Comparison of ENCODE assay signal across 8 mouse cellular contexts in the genomic region with DNA sequence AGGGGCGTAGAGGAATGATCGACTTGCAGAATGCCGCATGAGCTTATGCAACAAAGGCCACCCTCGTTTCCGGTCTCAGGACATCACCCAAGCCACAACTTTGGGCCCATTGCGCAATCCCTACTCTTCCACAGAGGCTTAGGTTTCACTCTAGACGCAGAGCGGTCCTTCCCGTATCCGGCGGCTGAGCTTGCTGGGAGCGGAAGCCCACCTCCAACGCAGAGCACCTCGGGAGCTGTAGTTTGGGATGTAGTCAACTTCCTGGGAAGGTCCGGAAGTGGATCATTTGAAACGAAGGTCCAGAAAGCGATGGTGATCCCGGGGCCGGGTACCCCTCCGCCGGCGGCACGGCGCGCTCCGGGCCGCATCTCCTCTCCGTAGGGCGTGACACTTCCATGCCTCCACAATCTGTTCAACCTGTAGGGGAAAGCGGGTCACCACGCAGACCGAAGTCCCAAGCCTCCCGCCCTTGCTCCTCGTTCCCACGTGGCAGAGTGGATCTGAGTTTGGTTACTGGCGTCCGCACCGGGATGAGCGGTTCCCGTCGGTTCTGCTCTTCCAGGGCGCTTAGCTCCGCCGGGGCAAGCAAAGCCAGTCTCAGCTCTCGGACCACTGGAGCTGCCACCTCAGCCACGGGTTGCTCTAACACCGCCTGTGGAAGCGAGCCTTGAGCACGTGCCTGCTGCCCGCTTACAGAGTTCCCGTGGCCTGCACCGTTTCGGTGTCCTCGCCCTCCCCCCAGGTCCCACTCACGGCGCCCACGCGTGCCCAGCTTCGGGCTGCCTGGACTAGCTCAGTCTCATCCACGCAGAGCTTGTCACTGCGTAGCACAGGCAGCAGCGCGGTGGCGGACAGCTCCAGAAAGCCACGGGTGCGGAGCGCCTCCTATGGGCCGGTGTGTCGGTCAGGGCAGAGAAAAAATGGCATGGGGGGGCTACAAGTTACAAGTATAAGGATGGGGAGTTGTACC. TPM values are rescaled to one million over a fixed set of nuclear protein-coding genes. Genes with fewer than 3 reads are reported as not detected.
A peak's percentile ranks its signal among the peaks of the same experiment; 100 is the strongest.
DNase-seq lines count a peak whose midpoint lies in the region; ATAC-seq and TF ChIP-seq lines count a peak whose summit lies in the region.

No protein-coding gene starts in this region.

- WGBS in forebrain, embryonic 16.5 days = under 1% methylated on average over 69 of the region's 69 CpGs
- under 1% methylated on average over 69 of the region's 69 CpGs for WGBS in lung, embryonic 15.5 days

- peak overlapping the region; percentile 93 for H3K27ac ChIP-seq in forebrain, embryonic 16.5 days (ENCODE audit: low read length)
- peak overlapping the region; percentile 93 for H3K27ac ChIP-seq in lung, embryonic 15.5 days

- peak overlapping the region; percentile 92 for H3K4me2 ChIP-seq in forebrain, embryonic 16.5 days (ENCODE audit: low read length)
- peak overlapping the region; percentile 99 for H3K4me2 ChIP-seq in lung, embryonic 15.5 days

- no peak for TF ChIP-seq CTCF in G1E (IDR thresholded peaks at IDR 0.05; ENCODE audit: low read depth, low read length)

- H3K9me3 ChIP-seq in G1E (replicated peaks) = no peaks in the 10 kb centered on the region
- no peaks in the 10 kb centered on the region for H3K9me3 ChIP-seq in forebrain, embryonic 16.5 days (ENCODE audit: control insufficient read depth, low read length)
- H3K9me3 ChIP-seq in lung, embryonic 15.5 days = no peaks in the 10 kb centered on the region

- DNase-seq in G1E (ENCODE audit: low spot score) = peak; percentile 90
- DNase-seq in cerebellum, adult 18-20 months = peak; percentile 91 to 96
- peak; percentile 92 for DNase-seq in heart, postnatal 4 days
- peak; percentile 94 to 96 for DNase-seq in layer of hippocampus, adult 8-10 months (ENCODE audit: low spot score in 2 of 2)
- peak; percentile 94 for DNase-seq in ovary, adult 18-20 months (ENCODE audit: low spot score)
- peak; percentile 88 for DNase-seq in thymus, postnatal 0 days (ENCODE audit: low spot score)

- peaks cover 30% of the 10 kb centered on the region for H3K36me3 ChIP-seq in G1E (replicated peaks)
- H3K36me3 ChIP-seq in forebrain, embryonic 16.5 days (ENCODE audit: control insufficient read depth, insufficient read depth) = no peaks in the 10 kb centered on the region
- no peaks in the 10 kb centered on the region for H3K36me3 ChIP-seq in lung, embryonic 15.5 days

- H3K4me1 ChIP-seq in G1E (ENCODE audit: insufficient read depth, low read depth, low read length) = peaks cover 55% of the 10 kb centered on the region
- H3K4me1 ChIP-seq in forebrain, embryonic 16.5 days (replicated peaks; ENCODE audit: control insufficient read depth, insufficient read depth, low read length) = peaks cover 14% of the 10 kb centered on the region
- peaks cover 27% of the 10 kb centered on the region for H3K4me1 ChIP-seq in lung, embryonic 15.5 days

- ATAC-seq in G1E (ENCODE audit: extremely low read depth, insufficient number of reproducible peaks, low FRiP score, poor library complexity, severe bottlenecking) = peak; percentile 82
- peak; percentile 97 for ATAC-seq in forebrain, embryonic 16.5 days
- peak; percentile 93 for ATAC-seq in lung, embryonic 15.5 days (ENCODE audit: borderline replicate concordance, extremely low read depth, low FRiP score, low TSS enrichment)

- peak overlapping the region; percentile 80 for H3K9ac ChIP-seq in forebrain, embryonic 16.5 days (replicated peaks; ENCODE audit: low read depth, low read length)
- H3K9ac ChIP-seq in lung, embryonic 15.5 days = peak overlapping the region; percentile 73

- no peaks in the 10 kb centered on the region for H3K27me3 ChIP-seq in G1E (ENCODE audit: insufficient read depth, low read length)
- no peaks in the 10 kb centered on the region for H3K27me3 ChIP-seq in forebrain, embryonic 16.5 days (replicated peaks; ENCODE audit: control insufficient read depth, insufficient read depth, low read length)
- H3K27me3 ChIP-seq in lung, embryonic 15.5 days = no peaks in the 10 kb centered on the region

- H3K4me3 ChIP-seq in G1E (ENCODE audit: low read depth, low read length) = peak overlapping the region; percentile 84
- peak overlapping the region; percentile 75 for H3K4me3 ChIP-seq in forebrain, embryonic 16.5 days (replicated peaks; ENCODE audit: low read length)
- peak overlapping the region; percentile 60 for H3K4me3 ChIP-seq in lung, embryonic 15.5 days

RNA-seq across cellular contexts. Expression of a gene that starts 4.8 kb away (rescaled TPM):
- 34.6 and 46.3 TPM in 2 replicates for total RNA-seq in G1E (2014; fragmentation: Nextera tagmentation)
- total RNA-seq in G1E (2017) = 12.3 and 12.8 TPM in 2 replicates
- polyA plus RNA-seq in G1E (2012) = 20.0 and 33.5 TPM in 2 replicates
- 4.3 and 4.8 TPM in 2 replicates for polyA plus RNA-seq in forebrain, embryonic 16.5 days (2015; fragmentation: Nextera tagmentation; extraction: Ambion mirVana)
- total RNA-seq in heart, postnatal 4 days (2021) = 1 to 10 TPM; 4.6 to 5.9 TPM
- total RNA-seq in layer of hippocampus, adult 8-10 months (2022) = 10 to 100 TPM; 12.9 to 18.3 (median 16.2) TPM
- polyA plus RNA-seq in lung, embryonic 15.5 days (2015; fragmentation: Nextera tagmentation; extraction: Ambion mirVana) = 5.9 and 6.8 TPM in 2 replicates
- 15.7 and 19.2 TPM in 2 replicates for polyA plus RNA-seq in thymus, postnatal 0 days (2015; fragmentation: Nextera tagmentation; extraction: Ambion mirVana)

RNA-seq across cellular contexts. Expression of a gene that starts 5.9 kb away (rescaled TPM):
- total RNA-seq in G1E (2014; fragmentation: Nextera tagmentation) (1.7 TPM in 1 of 2 replicates, not detected in the other), G1E (2017) (1.8 TPM in 2 replicates)
- polyA plus RNA-seq in G1E (2012) = 2.4 and 3.3 TPM in 2 replicates
- 0.35 and 0.53 TPM in 2 replicates for polyA plus RNA-seq in forebrain, embryonic 16.5 days (2015; fragmentation: Nextera tagmentation; extraction: Ambion mirVana)
- total RNA-seq in heart, postnatal 4 days (2021) = not detected
- under 1 TPM; 0.74 to 0.81 (median 0.78) TPM for total RNA-seq in layer of hippocampus, adult 8-10 months (2022)
- 0.50 and 1.0 TPM in 2 replicates for polyA plus RNA-seq in lung, embryonic 15.5 days (2015; fragmentation: Nextera tagmentation; extraction: Ambion mirVana)
- 1.0 and 1.8 TPM in 2 replicates for polyA plus RNA-seq in thymus, postnatal 0 days (2015; fragmentation: Nextera tagmentation; extraction: Ambion mirVana)

RNA-seq across cellular contexts. Expression of a gene that starts 13.0 kb away (rescaled TPM):
- 1.4 and 1.9 TPM in 2 replicates for total RNA-seq in G1E (2014; fragmentation: Nextera tagmentation)
- 5.2 and 6.4 TPM in 2 replicates for total RNA-seq in G1E (2017)
- 4.4 and 6.0 TPM in 2 replicates for polyA plus RNA-seq in G1E (2012)
- 9.6 and 10.2 TPM in 2 replicates for polyA plus RNA-seq in forebrain, embryonic 16.5 days (2015; fragmentation: Nextera tagmentation; extraction: Ambion mirVana)
- total RNA-seq in heart, postnatal 4 days (2021) = 1 to 10 TPM; 5.0 to 5.8 TPM
- 1 to 10 TPM; 9.0 to 10.0 (median 9.6) TPM for total RNA-seq in layer of hippocampus, adult 8-10 months (2022)
- 3.1 and 4.1 TPM in 2 replicates for polyA plus RNA-seq in lung, embryonic 15.5 days (2015; fragmentation: Nextera tagmentation; extraction: Ambion mirVana)
- polyA plus RNA-seq in thymus, postnatal 0 days (2015; fragmentation: Nextera tagmentation; extraction: Ambion mirVana) = 3.4 and 4.1 TPM in 2 replicates

RNA-seq across cellular contexts. Expression of a gene that starts 24.9 kb away (rescaled TPM):
- total RNA-seq in G1E (2014; fragmentation: Nextera tagmentation) (3.3 TPM in 1 of 2 replicates, not detected in the other), G1E (2017) (0.38 TPM in 1 of 2 replicates, not detected in the other)
- not detected in 2 replicates for polyA plus RNA-seq in G1E (2012)
- 2.9 and 5.5 TPM in 2 replicates for polyA plus RNA-seq in forebrain, embryonic 16.5 days (2015; fragmentation: Nextera tagmentation; extraction: Ambion mirVana)
- 1 to 10 TPM; 4.0 to 5.0 TPM for total RNA-seq in heart, postnatal 4 days (2021)
- 1 to 10 TPM; 1.7 to 3.4 (median 2.2) TPM for total RNA-seq in layer of hippocampus, adult 8-10 months (2022)
- 7.1 and 7.9 TPM in 2 replicates for polyA plus RNA-seq in lung, embryonic 15.5 days (2015; fragmentation: Nextera tagmentation; extraction: Ambion mirVana)
- polyA plus RNA-seq in thymus, postnatal 0 days (2015; fragmentation: Nextera tagmentation; extraction: Ambion mirVana) = 0.39 and 0.44 TPM in 2 replicates

RNA-seq across cellular contexts. Expression of a gene that starts 35.3 kb away (rescaled TPM):
- total RNA-seq in G1E (2014; fragmentation: Nextera tagmentation) (2,089 and 2,273 TPM in 2 replicates), G1E (2017) (1,736 TPM in 2 replicates)
- polyA plus RNA-seq in G1E (2012) = 2,887 and 5,494 TPM in 2 replicates
- polyA plus RNA-seq in forebrain, embryonic 16.5 days (2015; fragmentation: Nextera tagmentation; extraction: Ambion mirVana) = 418 and 427 TPM in 2 replicates
- total RNA-seq in heart, postnatal 4 days (2021) = 100 to 1,000 TPM; 952 to 961 TPM
- 100 to 1,000 TPM; 448 to 635 (median 527) TPM for total RNA-seq in layer of hippocampus, adult 8-10 months (2022)
- 923 and 933 TPM in 2 replicates for polyA plus RNA-seq in lung, embryonic 15.5 days (2015; fragmentation: Nextera tagmentation; extraction: Ambion mirVana)
- 1,163 and 1,165 TPM in 2 replicates for polyA plus RNA-seq in thymus, postnatal 0 days (2015; fragmentation: Nextera tagmentation; extraction: Ambion mirVana)

Comparison
In these comparisons a context has a peak if more than half of its experiments do, and no peak if none do; other contexts are left out.
1. Peak in every context shown above with its lines: DNase-seq, ATAC-seq, H3K4me3 ChIP-seq and H3K27ac ChIP-seq.